Mouse (Mus musculus): ENCODE data around the gene Tbc1d8.
A peak's percentile ranks its signal among the peaks of the same experiment; 100 is the strongest.

DNA sequence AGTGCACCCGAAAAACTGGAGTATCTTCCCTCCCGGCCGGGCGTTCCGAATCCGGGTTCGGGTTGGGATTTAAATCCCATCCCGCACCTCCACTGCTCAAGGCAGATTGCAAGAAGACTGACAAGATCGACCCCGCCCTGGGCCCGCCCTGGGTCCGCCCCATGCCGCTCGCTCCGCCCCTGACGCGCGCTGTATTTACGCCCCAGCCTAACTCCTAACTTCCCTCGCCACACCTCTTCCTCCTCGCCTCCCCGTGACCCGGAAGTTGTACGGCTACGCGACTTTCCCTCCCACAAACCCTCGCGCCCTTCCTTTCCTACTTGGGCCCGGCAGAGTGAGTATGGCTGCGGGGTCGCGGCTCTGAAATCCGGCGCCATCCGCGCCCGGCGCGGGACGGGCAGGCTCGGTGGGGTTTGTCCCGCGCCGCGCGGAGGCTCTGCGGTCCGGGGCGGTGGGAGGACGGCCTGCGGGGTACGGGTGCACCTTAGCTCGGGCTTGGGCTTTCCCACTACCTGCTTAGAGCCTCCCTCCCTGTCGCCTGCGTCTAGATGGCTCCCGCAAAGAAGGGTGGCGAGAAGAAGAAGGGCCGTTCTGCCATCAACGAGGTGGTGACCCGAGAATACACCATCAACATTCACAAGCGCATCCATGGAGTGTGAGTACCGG is 110.8 kb downstream of the Tbc1d8 start, which contains the start of gene Rpl31:
- TF ChIP-seq CTCF (IDR thresholded peaks at IDR 0.05; ENCODE audit: low read depth) (no peak), EP300 (IDR thresholded peaks at IDR 0.05; ENCODE audit: low read depth) (peak; percentile 76; the same call in 1 of the 2 replicates)
